Mouse (Mus musculus): ENCODE measurements around the gene Mnd1. TPM values are rescaled to one million over a fixed set of nuclear protein-coding genes. Genes with fewer than 3 reads are reported as not detected.

Gene Mnd1
- 8.0 and 8.1 TPM in 2 replicates for polyA plus RNA-seq (2016; fragmentation: Nextera tagmentation; extraction: Ambion mirVana)

- under 1% methylated on average over 29 of the region's 29 CpGs for WGBS
- Histone ChIP-seq H3K9me3 (replicated peaks) (no peaks in the 10 kb centered on the region), H3K36me3 (peaks cover 15% of the 10 kb centered on the region), H3K27ac (no peak within 1 kb of the TSS), H3K4me1 (peaks cover 3% of the 10 kb centered on the region), H3K4me3 (peak within 1 kb of the TSS; percentile 52), H3K27me3 (no peaks in the 10 kb centered on the region), H3K9ac (peak within 1 kb of the TSS; percentile 48; the same call in 1 of the 2 replicates), H3K4me2 (replicated peaks) (peak within 1 kb of the TSS; percentile 97)
- ATAC-seq (ENCODE audit: low FRiP score) = peak; percentile 98
Observed at GRCm38 (mm10) chr3:84155558-84156006, at the start of gene Mnd1. Gene Mnd1, minus strand, starts transcription at chr3:84155786.

DNA sequence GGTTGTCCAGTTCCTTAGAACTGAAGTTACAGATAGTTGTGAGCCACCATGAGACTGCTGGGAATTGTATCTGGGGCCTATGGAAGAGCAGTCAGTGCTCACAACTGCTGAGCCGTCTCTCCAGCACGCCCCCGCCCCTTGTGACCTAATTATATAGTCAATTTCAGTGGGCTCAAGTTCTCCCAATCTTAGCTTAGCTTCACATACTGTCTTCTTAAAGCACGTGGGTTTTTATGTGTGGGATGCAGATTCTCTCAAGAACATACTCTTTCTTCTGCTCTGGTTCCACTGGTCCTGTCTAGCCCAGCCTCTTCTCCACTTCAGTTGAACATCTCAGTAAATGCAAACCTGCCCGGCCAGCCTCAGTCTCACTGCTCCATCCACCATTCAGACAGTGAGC is 49.1 kb upstream of the Mnd1 start:
- WGBS = 78% methylated on average over 5 of the region's 5 CpGs
- ATAC-seq (ENCODE audit: low FRiP score) = no peak
- Histone ChIP-seq H3K36me3 (peaks cover 56% of the 10 kb centered on the region), H3K9ac (no peak overlapping the region), H3K27ac (no peak overlapping the region), H3K4me1 (peaks cover 11% of the 10 kb centered on the region), H3K4me3 (no peak overlapping the region), H3K9me3 (replicated peaks) (no peaks in the 10 kb centered on the region), H3K27me3 (no peaks in the 10 kb centered on the region), H3K4me2 (replicated peaks) (no peak overlapping the region)

- H3K4me3 ChIP-seq = no peak overlapping the region
- 67% methylated on average over 13 of the region's 13 CpGs for WGBS
- H3K9ac ChIP-seq = no peak overlapping the region
- ATAC-seq (ENCODE audit: low FRiP score) = peak; percentile 80
- peaks cover 11% of the 10 kb centered on the region for H3K4me1 ChIP-seq
- H3K27ac ChIP-seq = peak overlapping the region; percentile 31
- H3K36me3 ChIP-seq = peaks cover 29% of the 10 kb centered on the region
- no peaks in the 10 kb centered on the region for H3K9me3 ChIP-seq (replicated peaks)
- H3K27me3 ChIP-seq = no peaks in the 10 kb centered on the region
- H3K4me2 ChIP-seq (replicated peaks) = no peak overlapping the region
Observed at GRCm38 (mm10) chr3:84200559-84201420, 45.2 kb upstream of the Mnd1 start.

DNA sequence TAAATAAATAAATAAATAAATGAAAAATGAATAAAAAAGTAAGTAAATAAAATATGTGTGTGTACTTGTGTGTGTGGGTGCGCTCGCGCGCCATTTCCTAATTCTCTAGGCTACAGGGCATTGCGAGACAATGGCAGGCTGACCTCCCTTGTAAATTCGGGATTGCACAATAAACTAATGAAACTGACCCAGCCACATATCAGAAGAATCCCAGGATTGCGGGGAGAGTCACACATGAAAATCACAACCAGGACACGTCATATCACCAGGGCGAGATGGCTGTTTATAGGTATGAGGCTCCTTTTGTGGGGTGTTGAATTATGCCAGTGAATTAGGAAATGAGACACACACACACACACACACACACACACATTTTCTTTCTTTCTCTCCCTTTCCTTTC is 43.9 kb upstream of the Mnd1 start:
- Histone ChIP-seq H3K27ac (no peak overlapping the region), H3K9ac (no peak overlapping the region), H3K4me3 (no peak overlapping the region), H3K36me3 (peaks cover 17% of the 10 kb centered on the region), H3K4me1 (peaks cover 11% of the 10 kb centered on the region), H3K9me3 (replicated peaks) (no peaks in the 10 kb centered on the region), H3K27me3 (no peaks in the 10 kb centered on the region), H3K4me2 (replicated peaks) (no peak overlapping the region)
- 93% methylated on average over 9 of the region's 9 CpGs for WGBS
- ATAC-seq (ENCODE audit: low FRiP score) = no peak

DNA sequence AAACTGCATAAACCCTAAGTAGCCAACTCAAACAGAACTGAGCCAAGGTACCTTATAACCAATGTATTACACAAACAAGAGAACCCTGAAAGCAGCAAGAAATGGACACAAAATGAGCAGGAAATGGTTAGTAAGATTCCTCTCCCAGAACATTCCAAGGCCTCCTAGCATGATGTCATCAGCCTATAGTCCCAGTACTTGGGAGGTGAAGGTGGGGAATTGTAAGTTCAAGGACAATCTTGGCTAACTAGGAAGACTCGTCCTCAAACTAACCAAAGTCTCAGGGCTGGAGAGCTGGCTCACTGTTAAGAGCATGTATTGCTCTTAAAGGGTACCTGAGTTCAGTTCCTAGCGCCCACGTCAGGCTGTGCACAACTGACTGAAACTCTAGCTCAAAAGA is 42.6 kb upstream of the Mnd1 start:
- H3K36me3 ChIP-seq = peaks cover 25% of the 10 kb centered on the region
- WGBS = 96% methylated on average over 3 of the region's 3 CpGs
- H3K9me3 ChIP-seq (replicated peaks) = no peaks in the 10 kb centered on the region
- no peaks in the 10 kb centered on the region for H3K27me3 ChIP-seq
- no peak overlapping the region for H3K9ac ChIP-seq
- no peak overlapping the region for H3K4me2 ChIP-seq (replicated peaks)
- no peak overlapping the region for H3K4me3 ChIP-seq
- no peak for ATAC-seq (ENCODE audit: low FRiP score)
- H3K27ac ChIP-seq = no peak overlapping the region
- peaks cover 11% of the 10 kb centered on the region for H3K4me1 ChIP-seq

DNA sequence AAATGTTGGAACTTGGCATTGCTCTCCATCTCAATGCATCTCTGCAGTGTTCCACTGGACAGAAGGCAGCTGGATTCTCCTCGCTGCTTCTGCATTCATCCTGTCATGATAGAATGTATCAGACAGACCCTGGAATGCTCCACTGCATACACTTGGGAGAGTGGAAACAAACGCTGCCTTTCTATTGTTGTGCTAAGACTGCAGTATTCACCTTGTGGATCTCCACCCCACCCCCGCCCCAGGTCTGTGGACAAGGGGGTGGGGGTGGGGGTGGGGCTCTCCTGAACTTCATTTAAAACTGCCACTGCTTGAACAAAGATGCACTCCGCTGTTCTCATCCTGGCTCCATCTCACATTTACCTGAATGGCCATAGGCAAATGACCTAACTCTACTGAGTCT is 38.3 kb upstream of the Mnd1 start:
- Histone ChIP-seq H3K27ac (no peak overlapping the region), H3K4me3 (no peak overlapping the region), H3K36me3 (peaks cover 53% of the 10 kb centered on the region), H3K27me3 (no peaks in the 10 kb centered on the region), H3K9ac (no peak overlapping the region), H3K4me2 (replicated peaks) (no peak overlapping the region), H3K9me3 (replicated peaks) (no peaks in the 10 kb centered on the region), H3K4me1 (peaks cover 19% of the 10 kb centered on the region)
- 61% methylated on average over 4 of the region's 4 CpGs for WGBS
- ATAC-seq (ENCODE audit: low FRiP score) = no peak

GRCm38 (mm10) chr3:84191141-84191881 is 35.7 kb upstream of the Mnd1 start:
- Histone ChIP-seq H3K27ac (no peak overlapping the region), H3K36me3 (peaks cover 47% of the 10 kb centered on the region), H3K9ac (no peak overlapping the region), H3K9me3 (replicated peaks) (no peaks in the 10 kb centered on the region), H3K27me3 (no peaks in the 10 kb centered on the region), H3K4me2 (replicated peaks) (peak overlapping the region; percentile 39), H3K4me1 (peaks cover 19% of the 10 kb centered on the region), H3K4me3 (no peak overlapping the region)
- whole genome bisulfite sequencing = 49% methylated on average over 21 of the region's 21 CpGs
- peak; percentile 55; the same call in 1 of the 2 replicates for ATAC-seq (ENCODE audit: low FRiP score)

DNA sequence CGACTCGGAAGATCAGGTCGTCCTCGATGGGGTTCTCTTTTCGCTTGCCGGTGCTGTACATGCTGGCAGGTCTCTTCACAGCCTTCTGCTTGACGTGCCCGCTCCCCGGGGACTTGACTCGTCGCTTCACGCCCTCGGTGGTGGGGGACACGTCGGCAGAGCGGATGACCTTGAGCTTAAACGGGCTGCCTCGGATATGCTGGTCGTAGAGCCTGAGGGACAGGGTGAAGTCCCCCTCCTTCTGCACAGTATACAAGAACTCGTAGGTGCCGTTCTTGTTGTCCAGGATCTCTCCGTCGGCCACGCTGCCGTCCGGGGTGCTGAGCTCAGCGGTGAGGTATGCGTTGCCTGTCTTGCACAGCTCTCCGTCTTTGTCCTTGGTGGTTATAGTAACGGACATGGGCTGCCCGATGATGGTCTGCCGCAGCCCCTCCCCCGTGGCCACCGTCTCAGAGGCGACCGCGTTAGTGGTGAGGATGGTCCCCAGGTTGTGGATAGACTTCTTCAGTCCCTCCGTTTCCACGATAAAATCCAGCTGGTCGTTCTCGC is 35.0 kb upstream of the Mnd1 start:
- ATAC-seq (ENCODE audit: low FRiP score) = peak; percentile 57; the same call in 1 of the 2 replicates
- no peak overlapping the region for H3K27ac ChIP-seq
- WGBS = 19% methylated on average over 41 of the region's 41 CpGs

DNA sequence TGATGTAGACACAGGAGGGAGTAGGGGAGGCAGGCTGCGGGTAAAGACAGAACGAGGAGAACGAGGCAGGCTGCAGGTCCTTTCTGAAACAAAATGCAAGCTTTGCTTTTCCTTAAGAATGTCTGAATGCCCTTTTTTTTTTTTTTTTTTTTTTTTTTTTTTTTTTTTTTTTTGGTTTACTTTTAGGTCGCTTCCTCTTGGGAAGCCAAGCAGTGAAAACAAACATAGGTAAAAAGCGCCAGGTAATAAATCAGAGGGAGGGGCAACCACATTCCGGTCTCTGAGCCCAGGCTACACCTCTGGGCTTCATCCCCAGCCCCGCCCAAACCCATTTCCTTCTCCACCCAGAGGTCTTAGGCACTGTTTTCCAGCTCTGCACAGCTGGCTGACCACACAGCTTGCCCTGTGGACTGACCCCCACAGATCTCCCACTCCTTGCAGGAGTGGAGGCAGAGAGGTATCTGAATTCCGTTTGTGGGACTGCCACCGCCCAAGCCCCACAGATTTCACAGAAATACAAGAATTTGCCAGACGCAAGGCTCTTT is 34.1 kb upstream of the Mnd1 start:
- H3K9ac ChIP-seq = no peak overlapping the region; the same call in 1 of the 2 replicates
- peaks cover 19% of the 10 kb centered on the region for H3K4me1 ChIP-seq
- no peak for ATAC-seq (ENCODE audit: low FRiP score)
- H3K27ac ChIP-seq = no peak overlapping the region
- H3K4me3 ChIP-seq = no peak overlapping the region
- H3K4me2 ChIP-seq (replicated peaks) = peak overlapping the region; percentile 39; the same call in 1 of the 2 replicates
- 60% methylated on average over 10 of the region's 10 CpGs for WGBS
- H3K36me3 ChIP-seq = peaks cover 48% of the 10 kb centered on the region
- no peaks in the 10 kb centered on the region for H3K9me3 ChIP-seq (replicated peaks)
- no peaks in the 10 kb centered on the region for H3K27me3 ChIP-seq

More for the DNA sequence above, 35.0 kb upstream of the Mnd1 start:
- Histone ChIP-seq H3K27me3 (no peaks in the 10 kb centered on the region), H3K4me1 (peaks cover 19% of the 10 kb centered on the region), H3K36me3 (peaks cover 44% of the 10 kb centered on the region), H3K4me2 (replicated peaks) (peak overlapping the region; percentile 39), H3K9ac (no peak overlapping the region), H3K9me3 (replicated peaks) (no peaks in the 10 kb centered on the region), H3K4me3 (peak overlapping the region; percentile 8; the same call in 1 of the 2 replicates)

DNA sequence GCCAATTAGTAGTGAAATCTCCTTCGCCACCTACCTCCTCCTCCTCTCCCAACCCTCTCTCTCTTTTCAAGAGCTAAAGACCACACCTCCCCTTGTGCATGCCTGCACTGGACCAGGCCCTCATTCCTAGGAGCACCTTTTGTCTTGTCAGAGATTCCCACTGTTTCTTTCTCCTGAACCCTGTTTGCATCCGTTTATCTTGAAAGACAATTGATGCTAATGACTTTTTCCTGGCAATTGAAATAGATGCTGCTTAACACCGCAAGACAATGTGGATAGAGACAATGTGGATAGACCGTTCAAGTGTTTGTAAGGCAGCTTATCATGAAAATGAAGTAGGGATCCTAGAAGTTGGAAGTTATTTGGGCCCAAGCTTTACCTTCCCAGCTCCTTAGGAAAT is 26.1 kb upstream of the Mnd1 start:
- no peak for ATAC-seq (ENCODE audit: low FRiP score)
- H3K27me3 ChIP-seq = no peaks in the 10 kb centered on the region
- no peak overlapping the region for H3K4me2 ChIP-seq (replicated peaks)
- peaks cover 14% of the 10 kb centered on the region for H3K36me3 ChIP-seq
- peaks cover 11% of the 10 kb centered on the region for H3K4me1 ChIP-seq
- H3K9me3 ChIP-seq (replicated peaks) = no peaks in the 10 kb centered on the region
- H3K27ac ChIP-seq = no peak overlapping the region
- H3K9ac ChIP-seq = no peak overlapping the region
- 33% methylated on average over 4 of the region's 4 CpGs for WGBS
- no peak overlapping the region for H3K4me3 ChIP-seq

GRCm38 (mm10) chr3:84181102-84181501 is 25.5 kb upstream of the Mnd1 start:
- peaks cover 19% of the 10 kb centered on the region for H3K36me3 ChIP-seq
- 38% methylated on average over 8 of the region's 8 CpGs for WGBS
- peaks cover 11% of the 10 kb centered on the region for H3K4me1 ChIP-seq
- no peaks in the 10 kb centered on the region for H3K9me3 ChIP-seq (replicated peaks)
- no peak for ATAC-seq (ENCODE audit: low FRiP score)
- H3K4me3 ChIP-seq = no peak overlapping the region
- no peak overlapping the region for H3K4me2 ChIP-seq (replicated peaks)
- no peak overlapping the region for H3K9ac ChIP-seq
- 0 out of 2 replicates have a peak overlapping the region, but pooled peaks have one; percentile 30 for H3K27ac ChIP-seq
- no peaks in the 10 kb centered on the region for H3K27me3 ChIP-seq

DNA sequence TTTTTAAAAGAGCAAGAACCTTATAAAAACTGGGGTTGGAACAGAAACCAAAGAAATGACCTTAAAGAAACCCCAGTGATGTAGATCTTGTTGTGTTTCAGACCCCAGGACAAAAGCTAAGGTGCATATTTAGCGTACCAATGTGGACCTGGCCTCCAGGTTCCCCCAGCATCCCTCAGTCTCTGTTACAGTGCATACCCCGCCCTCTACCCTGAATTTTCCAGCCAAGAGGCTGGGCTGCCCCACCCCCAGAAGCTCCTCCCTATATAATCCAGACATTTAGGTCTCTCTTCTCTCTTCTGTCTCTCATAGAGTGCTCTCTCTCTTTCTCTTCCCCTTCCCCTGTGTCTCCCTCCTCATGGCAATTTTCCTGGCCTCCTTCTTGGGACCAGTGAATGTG is 24.7 kb upstream of the Mnd1 start:
- no peak for ATAC-seq (ENCODE audit: low FRiP score)

More for the DNA sequence above, 24.7 kb upstream of the Mnd1 start:
- Histone ChIP-seq H3K9me3 (replicated peaks) (no peaks in the 10 kb centered on the region), H3K27me3 (no peaks in the 10 kb centered on the region), H3K9ac (no peak overlapping the region), H3K4me3 (no peak overlapping the region), H3K36me3 (peaks cover 19% of the 10 kb centered on the region), H3K4me1 (peaks cover 11% of the 10 kb centered on the region), H3K4me2 (replicated peaks) (no peak overlapping the region), H3K27ac (no peak overlapping the region)
- WGBS = 82% methylated on average over 2 of the region's 2 CpGs

Data from hindbrain, embryonic 12.5 days (tissue).